Mouse (Mus musculus) testis, postnatal 10 days (tissue): ENCODE results near the gene Cpsf7.

ENCODE experiments used
- DNase-seq: peaks from one replicate; pipeline ENCODE4 v3.0.0; 2021; ENCODE audit warnings: low spot score

The Cpsf7 gene

GRCm38 (mm10) chr19:10560108-10560507 is 35.0 kb downstream of the Cpsf7 start:
- no peak for DNase-seq

- DNase-seq: no peak
Observed at GRCm38 (mm10) chr19:10561558-10562314, 36.7 kb downstream of the Cpsf7 start.

- DNase-seq: no peak
Observed at GRCm38 (mm10) chr19:10562351-10562750, 37.3 kb downstream of the Cpsf7 start.

GRCm38 (mm10) chr19:10564278-10564677 is 39.2 kb downstream of the Cpsf7 start:
- DNase-seq: no peak

- DNase-seq: no peak
Observed at GRCm38 (mm10) chr19:10565217-10565616, 40.2 kb downstream of the Cpsf7 start.

- DNase-seq: no peak
Observed at GRCm38 (mm10) chr19:10569627-10570026, 44.6 kb downstream of the Cpsf7 start.

GRCm38 (mm10) chr19:10576690-10577561 is 51.9 kb downstream of the Cpsf7 start, which contains the start of the genes Cyb561a3 and Tmem138:
TSS of gene Cyb561a3 (plus strand) at chr19:10577172.
TSS of gene Tmem138 (minus strand) at chr19:10577362.
- DNase-seq: peak; percentile 91

GRCm38 (mm10) chr19:10580102-10580501 is 55.0 kb downstream of the Cpsf7 start:
- no peak for DNase-seq

- DNase-seq: no peak
Observed at GRCm38 (mm10) chr19:10580761-10581160, 55.7 kb downstream of the Cpsf7 start.

- DNase-seq: no peak
Observed at GRCm38 (mm10) chr19:10581984-10582383, 56.9 kb downstream of the Cpsf7 start.

GRCm38 (mm10) chr19:10583550-10584146 is 58.6 kb downstream of the Cpsf7 start:
- DNase-seq: no peak

- no peak for DNase-seq
Observed at GRCm38 (mm10) chr19:10585112-10585511, 60.0 kb downstream of the Cpsf7 start.

GRCm38 (mm10) chr19:10587231-10587630 is 62.2 kb downstream of the Cpsf7 start:
- no peak for DNase-seq

- DNase-seq: no peak
Observed at GRCm38 (mm10) chr19:10589127-10589857, 64.2 kb downstream of the Cpsf7 start.

GRCm38 (mm10) chr19:10590301-10590700 is 65.2 kb downstream of the Cpsf7 start:
- DNase-seq: no peak

GRCm38 (mm10) chr19:10591659-10592377 is 66.8 kb downstream of the Cpsf7 start:
- DNase-seq: no peak
